Mouse (Mus musculus) embryonic fibroblast, embryonic 13.5 days (primary cell): Measurements from ENCODE around the gene Gm45021.

Experiments used
- CTCF ChIP-seq: IDR thresholded peaks from 2 replicates; pipeline ENCODE4 v1.5.1; 2011; ENCODE audit warnings: mild to moderate bottlenecking, control low read depth, low read length, moderate library complexity, borderline replicate concordance; ENCODE audit not compliant: insufficient read depth
- POLR2A ChIP-seq: IDR thresholded peaks from 2 replicates; pipeline ENCODE4 v1.6.1; 2011; ENCODE audit warnings: low read depth, mild to moderate bottlenecking, control low read depth, low read length, moderate library complexity

GRCm38 (mm10) chr6:48573280-48573679 is 16.1 kb upstream of the Gm45021 start:
- TF ChIP-seq CTCF: no peak
- TF ChIP-seq POLR2A: no peak
